Mouse (Mus musculus): ENCODE measurements around the gene Ddrgk1. TPM values are rescaled to one million over a fixed set of nuclear protein-coding genes. Genes with fewer than 3 reads are reported as not detected.

The Ddrgk1 gene
- 49.4 and 54.5 TPM in 2 replicates for polyA plus RNA-seq (2016; fragmentation: Nextera tagmentation; extraction: Ambion mirVana)

GRCm38 (mm10) chr2:130664102-130664701 is at the start of gene Ddrgk1:
Ddrgk1 (minus strand) TSS chr2:130664659.
- WGBS = under 1% methylated on average over 40 of the region's 40 CpGs
- peak; percentile 98 for ATAC-seq (ENCODE audit: insufficient number of reproducible peaks, insufficient read depth, low FRiP score, low TSS enrichment, low read depth)

GRCm38 (mm10) chr2:130707057-130707456 is 42.6 kb upstream of the Ddrgk1 start:
- Histone ChIP-seq H3K4me2 (no peak overlapping the region), H3K9me3 (no peaks in the 10 kb centered on the region), H3K9ac (replicated peaks) (no peak overlapping the region), H3K4me1 (replicated peaks) (peaks cover 6% of the 10 kb centered on the region), H3K36me3 (peaks cover 31% of the 10 kb centered on the region), H3K4me3 (replicated peaks) (no peak overlapping the region), H3K27ac (peak overlapping the region; percentile 50; the same call in 1 of the 2 replicates), H3K27me3 (no peaks in the 10 kb centered on the region)
- WGBS = 48% methylated on average over 10 of the region's 10 CpGs
- ATAC-seq (ENCODE audit: insufficient number of reproducible peaks, insufficient read depth, low FRiP score, low TSS enrichment, low read depth) = no peak

More at GRCm38 (mm10) chr2:130664102-130664701, at the start of gene Ddrgk1:
- peak within 1 kb of the TSS; percentile 98 for H3K27ac ChIP-seq
- H3K4me2 ChIP-seq = peak within 1 kb of the TSS; percentile 78
- peak within 1 kb of the TSS; percentile 79 for H3K9ac ChIP-seq (replicated peaks)
- H3K4me1 ChIP-seq (replicated peaks) = peaks cover 26% of the 10 kb centered on the region
- peak within 1 kb of the TSS; percentile 59 for H3K4me3 ChIP-seq (replicated peaks)
- peaks cover 36% of the 10 kb centered on the region for H3K36me3 ChIP-seq
- H3K27me3 ChIP-seq = no peaks in the 10 kb centered on the region
- H3K9me3 ChIP-seq = no peaks in the 10 kb centered on the region

GRCm38 (mm10) chr2:130706602-130707001 is 42.1 kb upstream of the Ddrgk1 start:
- Histone ChIP-seq H3K27me3 (no peaks in the 10 kb centered on the region), H3K4me3 (replicated peaks) (no peak overlapping the region), H3K4me2 (no peak overlapping the region), H3K36me3 (peaks cover 26% of the 10 kb centered on the region), H3K9me3 (no peaks in the 10 kb centered on the region), H3K4me1 (replicated peaks) (peaks cover 6% of the 10 kb centered on the region), H3K27ac (peak overlapping the region; percentile 50; the same call in 1 of the 2 replicates), H3K9ac (replicated peaks) (no peak overlapping the region)
- 62% methylated on average over 4 of the region's 4 CpGs for WGBS
- ATAC-seq (ENCODE audit: insufficient number of reproducible peaks, insufficient read depth, low FRiP score, low TSS enrichment, low read depth) = no peak

GRCm38 (mm10) chr2:130705178-130705577 is 40.7 kb upstream of the Ddrgk1 start:
- Histone ChIP-seq H3K27ac (no peak overlapping the region), H3K36me3 (peaks cover 12% of the 10 kb centered on the region), H3K9ac (replicated peaks) (no peak overlapping the region), H3K9me3 (no peaks in the 10 kb centered on the region), H3K4me1 (replicated peaks) (peaks cover 6% of the 10 kb centered on the region), H3K27me3 (peaks cover 5% of the 10 kb centered on the region; the same call in 1 of the 2 replicates), H3K4me2 (no peak overlapping the region), H3K4me3 (replicated peaks) (no peak overlapping the region)
- WGBS = 69% methylated on average over 6 of the region's 6 CpGs
- no peak for ATAC-seq (ENCODE audit: insufficient number of reproducible peaks, insufficient read depth, low FRiP score, low TSS enrichment, low read depth)

GRCm38 (mm10) chr2:130704040-130705001 is 39.9 kb upstream of the Ddrgk1 start:
- peak overlapping the region; percentile 58 for H3K27ac ChIP-seq
- H3K4me2 ChIP-seq = no peak overlapping the region
- H3K4me1 ChIP-seq (replicated peaks) = peaks cover 6% of the 10 kb centered on the region
- no peaks in the 10 kb centered on the region for H3K9me3 ChIP-seq
- WGBS = 60% methylated on average over 9 of the region's 9 CpGs
- peaks cover 8% of the 10 kb centered on the region for H3K36me3 ChIP-seq
- no peak overlapping the region for H3K9ac ChIP-seq (replicated peaks)
- H3K4me3 ChIP-seq (replicated peaks) = no peak overlapping the region
- H3K27me3 ChIP-seq = peaks cover 13% of the 10 kb centered on the region
- ATAC-seq (ENCODE audit: insufficient number of reproducible peaks, insufficient read depth, low FRiP score, low TSS enrichment, low read depth) = no peak

- peaks cover 66% of the 10 kb centered on the region for H3K27me3 ChIP-seq
- H3K4me1 ChIP-seq (replicated peaks) = peaks cover 5% of the 10 kb centered on the region; the same call in 1 of the 2 replicates
- peak overlapping the region; percentile 59 for H3K9ac ChIP-seq (replicated peaks)
- peak overlapping the region; percentile 98 for H3K4me2 ChIP-seq
- WGBS = 2% methylated on average over 14 of the region's 14 CpGs
- H3K27ac ChIP-seq = no peak overlapping the region
- ATAC-seq (ENCODE audit: insufficient number of reproducible peaks, insufficient read depth, low FRiP score, low TSS enrichment, low read depth) = no peak
- H3K4me3 ChIP-seq (replicated peaks) = peak overlapping the region; percentile 63
- no peaks in the 10 kb centered on the region for H3K36me3 ChIP-seq
- H3K9me3 ChIP-seq = no peaks in the 10 kb centered on the region
These were observed 33.4 kb upstream of the Ddrgk1 start for GRCm38 (mm10) chr2:130697821-130698266.

GRCm38 (mm10) chr2:130697153-130697810 is 32.8 kb upstream of the Ddrgk1 start, which contains the start of gene Slc4a11:
Slc4a11 (minus strand) TSS chr2:130697519.
- Histone ChIP-seq H3K4me3 (replicated peaks) (peak within 1 kb of the TSS; percentile 63), H3K27ac (no peak within 1 kb of the TSS), H3K36me3 (no peaks in the 10 kb centered on the region), H3K9ac (replicated peaks) (peak within 1 kb of the TSS; percentile 59), H3K4me2 (peak within 1 kb of the TSS; percentile 98), H3K27me3 (peaks cover 66% of the 10 kb centered on the region), H3K4me1 (replicated peaks) (peaks cover 5% of the 10 kb centered on the region; the same call in 1 of the 2 replicates), H3K9me3 (no peaks in the 10 kb centered on the region)
- peak; percentile 80; the same call in 1 of the 2 replicates for ATAC-seq (ENCODE audit: insufficient number of reproducible peaks, insufficient read depth, low FRiP score, low TSS enrichment, low read depth)
- under 1% methylated on average over 65 of the region's 65 CpGs for WGBS

- peak; percentile 14; the same call in 1 of the 2 replicates for ATAC-seq (ENCODE audit: insufficient number of reproducible peaks, insufficient read depth, low FRiP score, low TSS enrichment, low read depth)
- peaks cover 5% of the 10 kb centered on the region; the same call in 1 of the 2 replicates for H3K4me1 ChIP-seq (replicated peaks)
- H3K4me2 ChIP-seq = peak overlapping the region; percentile 98
- no peaks in the 10 kb centered on the region for H3K9me3 ChIP-seq
- H3K27ac ChIP-seq = no peak overlapping the region
- peaks cover 66% of the 10 kb centered on the region for H3K27me3 ChIP-seq
- H3K36me3 ChIP-seq = no peaks in the 10 kb centered on the region
- H3K9ac ChIP-seq (replicated peaks) = peak overlapping the region; percentile 59
- peak overlapping the region; percentile 63 for H3K4me3 ChIP-seq (replicated peaks)
- 2% methylated on average over 31 of the region's 31 CpGs for WGBS
These were observed 32.3 kb upstream of the Ddrgk1 start for GRCm38 (mm10) chr2:130696700-130697152.

GRCm38 (mm10) chr2:130693563-130693962 is 29.1 kb upstream of the Ddrgk1 start:
- Histone ChIP-seq H3K4me1 (replicated peaks) (peaks cover 5% of the 10 kb centered on the region; the same call in 1 of the 2 replicates), H3K36me3 (no peaks in the 10 kb centered on the region), H3K9me3 (no peaks in the 10 kb centered on the region), H3K9ac (replicated peaks) (no peak overlapping the region), H3K27ac (no peak overlapping the region), H3K4me3 (replicated peaks) (no peak overlapping the region), H3K27me3 (peaks cover 47% of the 10 kb centered on the region), H3K4me2 (no peak overlapping the region)
- WGBS = 55% methylated on average over 3 of the region's 3 CpGs
- no peak for ATAC-seq (ENCODE audit: insufficient number of reproducible peaks, insufficient read depth, low FRiP score, low TSS enrichment, low read depth)

GRCm38 (mm10) chr2:130689011-130689410 is 24.6 kb upstream of the Ddrgk1 start:
- 85% methylated on average over 2 of the region's 2 CpGs for WGBS
- Histone ChIP-seq H3K27me3 (0 out of 2 replicates have a peak, but pooled peaks cover 2% of the 10 kb centered on the region), H3K36me3 (peaks cover 27% of the 10 kb centered on the region), H3K27ac (no peak overlapping the region), H3K4me1 (replicated peaks) (no peaks in the 10 kb centered on the region), H3K9me3 (no peaks in the 10 kb centered on the region), H3K4me2 (no peak overlapping the region), H3K4me3 (replicated peaks) (no peak overlapping the region), H3K9ac (replicated peaks) (no peak overlapping the region)
- ATAC-seq (ENCODE audit: insufficient number of reproducible peaks, insufficient read depth, low FRiP score, low TSS enrichment, low read depth) = no peak

All from limb, embryonic 12.5 days (tissue).